Mouse (Mus musculus): ENCODE measurements around the gene Lefty1.
"Not testable (repeated sequence)": the region's sequence is repeated elsewhere in the genome, so short reads cannot be mapped to it uniquely, and the experiment has no call there.

The Lefty1 gene

GRCm38 (mm10) chr1:180952808-180953207, 18.0 kb downstream of the Lefty1 start:
- DNase-seq (ENCODE audit: low spot score in 2 of 2): no peak

DNA sequence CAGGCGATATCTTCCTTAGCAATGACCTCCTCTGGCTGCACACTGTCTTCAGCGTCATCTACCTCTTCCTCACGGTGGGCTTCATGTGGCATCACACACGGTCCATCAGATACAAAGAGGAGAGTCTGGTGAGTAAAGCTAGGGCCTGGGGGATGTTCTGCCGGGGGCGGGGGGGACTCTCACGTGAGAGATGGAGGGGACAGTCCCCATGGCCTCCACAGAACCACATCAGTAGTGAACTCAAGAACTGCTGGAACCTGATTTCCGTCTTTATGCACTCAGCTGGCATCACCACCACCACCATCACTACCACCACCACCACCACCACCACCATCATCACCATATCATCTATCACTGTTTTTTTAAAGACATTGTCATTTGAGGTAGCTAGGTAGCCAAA, 21.6 kb downstream of the Lefty1 start:
- DNase-seq (ENCODE audit: low spot score in 2 of 2): no peak

GRCm38 (mm10) chr1:180956973-180957381, 22.2 kb downstream of the Lefty1 start:
- DNase-seq (ENCODE audit: low spot score in 2 of 2): no peak

DNA sequence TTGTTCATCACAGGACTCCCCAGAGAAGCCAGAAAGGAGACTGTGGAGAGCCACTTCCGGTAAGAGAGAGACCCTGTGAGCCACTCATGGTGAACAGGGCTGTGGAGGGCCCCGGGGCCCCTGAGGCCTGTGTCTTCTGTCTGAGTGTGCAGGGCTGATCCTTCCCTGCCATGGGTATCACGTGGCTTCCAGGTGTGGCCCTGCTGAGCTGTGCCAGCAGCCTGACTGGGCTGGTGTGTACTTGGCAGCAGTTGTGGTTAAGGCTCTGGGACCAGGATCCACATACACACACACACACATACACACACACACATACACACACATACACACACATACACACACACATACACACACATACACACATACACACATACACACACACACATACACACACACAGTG, 23.2 kb downstream of the Lefty1 start:
- no peak for DNase-seq (ENCODE audit: low spot score in 2 of 2)

- DNase-seq (ENCODE audit: low spot score in 2 of 2): no peak
Observed at GRCm38 (mm10) chr1:180958797-180959196, 24.0 kb downstream of the Lefty1 start.

GRCm38 (mm10) chr1:180965786-180966185, 31.0 kb downstream of the Lefty1 start:
- no peak for DNase-seq (ENCODE audit: low spot score in 2 of 2)

- no peak for DNase-seq (ENCODE audit: low spot score in 2 of 2)
Observed at GRCm38 (mm10) chr1:180966542-180966941, 31.7 kb downstream of the Lefty1 start.

DNA sequence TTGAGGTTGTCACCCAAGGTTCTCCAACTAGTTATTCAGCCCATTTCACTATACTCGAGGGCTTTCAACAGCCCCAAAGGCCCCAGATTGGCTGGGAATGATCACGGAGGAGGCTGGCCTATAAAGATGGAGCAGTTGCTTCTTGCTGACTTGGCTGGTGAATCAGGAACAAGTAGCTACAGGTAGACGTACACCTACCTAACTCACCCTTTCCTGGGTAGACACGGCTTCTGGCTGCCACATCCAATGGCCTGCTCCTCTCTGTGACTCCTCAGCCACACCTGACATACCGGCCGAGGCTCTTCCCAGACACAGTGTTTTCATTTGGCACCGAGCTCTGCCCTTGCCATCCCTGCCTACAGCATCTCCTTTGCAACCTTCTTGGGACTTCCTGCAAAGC, 32.4 kb downstream of the Lefty1 start:
- no peak for DNase-seq (ENCODE audit: low spot score in 2 of 2)

DNA sequence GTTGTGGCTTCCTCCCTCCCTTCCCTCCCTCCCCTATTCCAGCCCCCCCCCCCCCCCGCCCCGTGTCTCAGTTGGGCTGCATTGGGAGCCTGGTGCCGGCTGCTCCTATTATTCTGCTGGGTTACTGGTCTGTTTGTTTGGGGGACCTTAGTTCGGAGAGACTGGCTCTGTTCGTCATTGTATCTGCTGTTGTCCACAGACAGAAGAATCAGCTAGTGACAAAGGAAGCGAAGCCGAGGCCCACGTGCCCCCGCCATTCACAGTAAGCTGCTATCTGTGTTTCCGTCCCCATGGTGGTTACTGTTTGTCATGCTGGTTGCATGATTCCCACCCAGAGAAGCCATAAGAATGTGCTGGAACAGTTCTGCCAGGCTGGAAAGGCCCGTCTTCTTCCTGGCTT, 38.1 kb downstream of the Lefty1 start:
- DNase-seq (ENCODE audit: low spot score in 2 of 2): no peak

DNA sequence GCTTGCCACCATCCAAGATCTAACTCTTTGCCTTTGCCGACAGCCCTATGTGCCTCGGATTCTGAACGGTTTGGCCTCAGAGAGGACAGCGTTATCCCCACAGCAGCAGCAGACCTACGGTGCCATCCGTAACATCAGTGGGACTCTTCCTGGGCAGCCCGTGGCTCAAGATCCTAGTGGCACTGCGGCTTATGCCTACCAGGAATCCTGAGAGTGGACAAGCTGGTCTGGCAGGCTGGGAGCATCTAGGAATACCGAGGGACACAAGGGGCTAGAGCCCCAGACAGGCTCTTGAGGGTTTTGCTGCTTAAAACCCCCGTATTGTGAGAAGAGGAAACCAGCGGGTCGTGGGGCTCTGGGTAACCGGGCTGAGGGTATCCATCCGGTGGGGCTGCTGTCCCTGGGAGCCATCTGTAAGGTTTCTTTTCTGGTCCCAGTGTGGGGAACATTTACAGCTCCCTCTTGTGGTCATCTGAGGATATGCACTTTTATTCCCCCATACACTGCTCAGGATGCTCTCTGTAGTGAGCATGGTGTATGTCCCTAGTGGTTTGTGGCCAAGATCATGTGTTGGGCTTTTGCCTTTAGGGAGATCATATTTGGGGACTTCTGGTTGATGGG, 39.4 kb downstream of the Lefty1 start:
- no peak for DNase-seq (ENCODE audit: low spot score in 2 of 2)

DNA sequence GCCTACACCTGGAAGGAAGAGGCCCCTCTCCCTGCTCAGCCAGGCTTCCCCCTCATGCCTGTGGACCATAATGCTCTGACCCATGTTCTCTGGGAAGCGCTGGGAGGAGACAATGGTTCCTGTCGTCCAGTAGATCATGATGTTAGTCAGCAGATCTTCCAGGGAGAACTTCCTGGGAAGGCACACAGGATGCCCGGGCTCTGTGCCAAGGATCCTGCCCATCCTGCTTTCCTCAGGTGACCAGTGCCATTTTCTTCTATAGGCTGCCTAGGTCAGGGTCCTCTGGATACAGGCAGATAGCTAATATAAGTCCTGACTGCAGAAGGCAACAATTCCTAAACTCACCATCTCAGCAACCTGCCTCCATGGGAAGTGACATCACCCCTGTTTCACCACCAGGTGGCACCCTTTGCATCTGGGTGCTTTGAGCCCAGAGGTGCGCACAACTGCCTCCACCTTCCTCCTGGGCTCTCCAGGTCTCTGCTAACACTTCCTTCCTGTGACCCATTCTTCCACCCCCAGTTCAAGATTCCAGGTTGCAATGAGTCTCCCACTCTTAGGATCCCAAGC, 41.4 kb downstream of the Lefty1 start:
- DNase-seq (ENCODE audit: low spot score in 2 of 2): no peak

DNA sequence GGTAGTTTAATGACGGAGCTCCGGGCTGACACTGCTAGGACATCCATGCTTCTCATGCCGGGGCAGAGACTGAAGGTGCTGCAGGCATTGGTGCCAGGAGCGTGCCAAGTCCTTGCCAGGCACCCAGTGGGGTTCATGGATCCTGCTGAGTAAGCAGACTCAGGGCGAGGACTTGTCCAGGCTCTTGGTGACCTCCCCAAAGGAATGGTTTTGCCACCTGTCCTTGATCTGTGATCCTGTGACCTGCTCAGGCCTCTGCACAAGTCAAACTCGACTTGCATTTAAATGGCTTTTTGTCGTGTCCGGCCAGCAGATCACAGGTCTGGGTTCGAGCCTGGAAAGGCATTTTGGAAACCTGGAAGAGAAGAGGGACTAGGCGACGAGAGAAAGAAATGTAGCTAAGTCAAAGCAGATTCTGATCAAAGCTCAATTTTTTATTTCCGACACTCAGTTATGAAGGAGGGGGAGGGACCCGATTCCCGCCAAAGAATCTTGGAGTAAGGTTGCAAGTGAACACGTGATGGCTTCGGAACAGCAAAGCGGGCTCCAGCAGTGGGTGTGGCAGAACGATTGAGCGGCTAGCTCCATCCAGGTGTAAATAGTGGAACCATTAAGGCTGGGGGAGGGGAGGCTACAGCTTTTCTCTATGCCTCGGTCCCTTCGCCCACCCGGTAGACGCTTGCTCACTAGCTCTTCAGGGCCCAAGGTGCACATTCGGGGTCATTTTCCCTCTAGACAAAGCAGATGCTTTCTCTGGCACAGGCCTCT, 44.8 kb downstream of the Lefty1 start:
- no peak for DNase-seq (ENCODE audit: low spot score in 2 of 2)

DNA sequence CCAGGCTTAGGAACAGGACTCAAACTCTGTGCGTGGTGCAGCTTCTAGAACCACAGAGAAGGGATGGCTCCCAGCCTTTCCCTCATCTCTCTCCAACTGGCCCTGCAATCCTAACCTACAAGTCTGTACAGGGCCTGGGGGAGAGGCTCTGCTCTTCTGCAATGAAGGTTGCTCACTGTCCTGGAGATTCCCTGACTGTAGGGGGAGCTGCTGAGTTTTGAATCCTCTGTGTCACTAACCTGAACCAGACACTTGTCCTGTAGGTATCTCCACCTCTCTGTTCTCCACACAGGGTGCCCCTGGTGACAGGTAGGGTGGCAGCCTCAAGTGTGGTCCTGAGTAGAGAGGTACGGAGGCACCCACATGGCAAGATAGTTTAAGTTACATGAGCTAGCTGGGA, 45.6 kb downstream of the Lefty1 start:
- DNase-seq (ENCODE audit: low spot score in 2 of 2): no peak

DNA sequence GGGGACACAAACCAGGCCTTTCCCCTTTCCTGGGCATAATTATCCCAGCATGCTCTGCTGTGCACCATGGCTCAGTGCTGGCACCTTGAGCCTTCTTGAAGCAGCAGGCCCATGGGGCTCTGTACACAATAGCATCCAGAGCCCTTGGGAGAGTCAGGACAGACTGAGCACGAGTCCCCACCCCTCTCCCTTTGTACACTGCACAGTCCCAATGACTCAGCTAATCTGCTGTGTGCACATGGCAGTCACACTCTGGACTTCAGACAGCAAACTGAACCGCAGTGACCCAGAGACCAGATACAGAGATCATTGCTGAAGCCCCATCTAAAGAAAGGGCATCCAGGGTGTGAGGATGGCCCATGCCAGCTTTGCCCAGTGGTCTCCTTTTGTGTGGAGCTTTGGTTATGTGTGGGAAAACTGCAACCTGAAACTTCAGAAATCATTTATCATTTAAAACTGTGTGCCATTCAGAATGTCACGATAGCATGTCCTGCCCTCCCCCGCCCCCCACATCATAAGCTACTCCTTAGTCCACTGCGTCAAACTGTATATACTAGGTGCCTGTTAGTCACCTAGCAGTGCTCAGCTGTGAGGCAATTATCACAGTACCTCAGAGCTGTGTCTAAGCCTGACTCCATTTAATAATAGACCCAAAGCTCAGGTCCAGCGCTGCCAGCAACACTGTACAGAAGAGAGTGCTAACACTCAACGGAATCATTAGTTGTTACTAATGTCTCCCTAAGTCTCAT, 46.6 kb downstream of the Lefty1 start:
- not testable (repeated sequence) for DNase-seq (ENCODE audit: low spot score in 2 of 2)

- DNase-seq (ENCODE audit: low spot score in 2 of 2): no peak
Observed at GRCm38 (mm10) chr1:180986701-180987100, 51.9 kb downstream of the Lefty1 start.

DNA sequence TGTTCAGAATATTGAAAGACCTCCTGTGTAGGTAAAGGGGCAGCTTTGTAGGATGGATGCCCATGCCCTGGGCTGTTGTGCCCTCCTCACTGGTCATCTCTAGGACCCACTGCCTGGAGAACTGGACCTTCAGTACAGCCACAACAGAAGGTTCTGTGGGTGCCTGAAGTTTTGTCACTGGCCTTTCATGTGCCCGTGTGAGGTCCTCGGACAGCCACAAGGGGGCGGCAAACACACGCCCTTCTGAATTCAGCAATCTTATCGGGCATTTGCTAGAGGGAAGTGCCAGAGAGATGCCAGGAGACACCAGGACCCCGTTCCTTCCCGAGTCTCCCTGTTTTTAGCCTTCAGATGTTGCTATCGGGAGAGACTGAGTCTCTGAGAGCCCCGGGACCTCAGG, 52.9 kb downstream of the Lefty1 start:
- peak; percentile 62 to 80 for DNase-seq (ENCODE audit: low spot score in 2 of 2)

Measured in frontal cortex, postnatal 25 days (tissue).